Mouse (Mus musculus): ENCODE measurements around the gene Fxr1. TPM values are rescaled to one million over a fixed set of nuclear protein-coding genes. Genes with fewer than 3 reads are reported as not detected.
"Not testable (repeated sequence)": the region's sequence is repeated elsewhere in the genome, so short reads cannot be mapped to it uniquely, and the experiment has no call there.

Fxr1 gene
- polyA plus RNA-seq (2015; fragmentation: Nextera tagmentation; extraction: Ambion mirVana), result 67.4 and 73.1 TPM in 2 replicates

- under 1% methylated on average over 78 of the region's 97 CpGs for WGBS
- Histone ChIP-seq H3K4me1 (ENCODE audit: control insufficient read depth, insufficient read depth, low read length) (peaks cover 23% of the 10 kb centered on the region), H3K27ac (ENCODE audit: low read length) (peak within 1 kb of the TSS; percentile 97), H3K27me3 (ENCODE audit: control insufficient read depth, insufficient read depth, low read length) (no peaks in the 10 kb centered on the region), H3K36me3 (ENCODE audit: control insufficient read depth, insufficient read depth) (no peaks in the 10 kb centered on the region), H3K9ac (ENCODE audit: low read length) (peak within 1 kb of the TSS; percentile 100), H3K4me3 (ENCODE audit: low read length) (peak within 1 kb of the TSS; percentile 70), H3K4me2 (ENCODE audit: low read depth, low read length) (peak within 1 kb of the TSS; percentile 91), H3K9me3 (replicated peaks; ENCODE audit: control insufficient read depth, low read length) (no peaks in the 10 kb centered on the region; the same call in 1 of the 2 replicates)
- ATAC-seq (replicated peaks; ENCODE audit: extremely low read depth, insufficient read depth, low FRiP score), result peak; percentile 98
These were observed at the start of gene Fxr1 for GRCm38 (mm10) chr3:34019540-34020381. TSS of gene Fxr1 (plus strand) at chr3:34019943.

GRCm38 (mm10) chr3:33979395-33979794 is 40.3 kb upstream of the Fxr1 start:
- no peak overlapping the region for H3K9ac ChIP-seq (ENCODE audit: low read length)
- ATAC-seq (replicated peaks; ENCODE audit: extremely low read depth, insufficient read depth, low FRiP score), result no peak
- WGBS, result 57% methylated on average over 6 of the region's 6 CpGs
- peaks cover 3% of the 10 kb centered on the region; the same call in 1 of the 2 replicates for H3K4me1 ChIP-seq (ENCODE audit: control insufficient read depth, insufficient read depth, low read length)
- H3K27me3 ChIP-seq (ENCODE audit: control insufficient read depth, insufficient read depth, low read length), result no peaks in the 10 kb centered on the region
- H3K4me3 ChIP-seq (ENCODE audit: low read length), result no peak overlapping the region
- H3K4me2 ChIP-seq (ENCODE audit: low read depth, low read length), result no peak overlapping the region
- H3K36me3 ChIP-seq (ENCODE audit: control insufficient read depth, insufficient read depth), result no peaks in the 10 kb centered on the region
- H3K27ac ChIP-seq (ENCODE audit: low read length), result no peak overlapping the region
- H3K9me3 ChIP-seq (replicated peaks; ENCODE audit: control insufficient read depth, low read length), result no peaks in the 10 kb centered on the region

GRCm38 (mm10) chr3:33982746-33983145 is 37.0 kb upstream of the Fxr1 start:
- Histone ChIP-seq H3K36me3 (ENCODE audit: control insufficient read depth, insufficient read depth) (no peaks in the 10 kb centered on the region), H3K27me3 (ENCODE audit: control insufficient read depth, insufficient read depth, low read length) (no peaks in the 10 kb centered on the region), H3K27ac (ENCODE audit: low read length) (no peak overlapping the region), H3K4me1 (ENCODE audit: control insufficient read depth, insufficient read depth, low read length) (peaks cover 3% of the 10 kb centered on the region; the same call in 1 of the 2 replicates), H3K4me3 (ENCODE audit: low read length) (no peak overlapping the region), H3K9me3 (replicated peaks; ENCODE audit: control insufficient read depth, low read length) (no peaks in the 10 kb centered on the region), H3K4me2 (ENCODE audit: low read depth, low read length) (no peak overlapping the region), H3K9ac (ENCODE audit: low read length) (no peak overlapping the region)
- ATAC-seq (replicated peaks; ENCODE audit: extremely low read depth, insufficient read depth, low FRiP score), result no peak
- 81% methylated on average over 5 of the region's 5 CpGs for WGBS

- 35% methylated on average over 8 of the region's 8 CpGs for WGBS
- H3K27ac ChIP-seq (ENCODE audit: low read length), result peak overlapping the region; percentile 96
- H3K4me1 ChIP-seq (ENCODE audit: control insufficient read depth, insufficient read depth, low read length), result peaks cover 23% of the 10 kb centered on the region
- ATAC-seq (replicated peaks; ENCODE audit: extremely low read depth, insufficient read depth, low FRiP score), result peak; percentile 97
- H3K4me2 ChIP-seq (ENCODE audit: low read depth, low read length), result peak overlapping the region; percentile 55
- H3K9me3 ChIP-seq (replicated peaks; ENCODE audit: control insufficient read depth, low read length), result no peaks in the 10 kb centered on the region
- no peaks in the 10 kb centered on the region for H3K27me3 ChIP-seq (ENCODE audit: control insufficient read depth, insufficient read depth, low read length)
- no peaks in the 10 kb centered on the region for H3K36me3 ChIP-seq (ENCODE audit: control insufficient read depth, insufficient read depth)
- H3K9ac ChIP-seq (ENCODE audit: low read length), result peak overlapping the region; percentile 68
- H3K4me3 ChIP-seq (ENCODE audit: low read length), result peak overlapping the region; percentile 40
These were observed 30.4 kb upstream of the Fxr1 start for GRCm38 (mm10) chr3:33989302-33989701.

- ATAC-seq (replicated peaks; ENCODE audit: extremely low read depth, insufficient read depth, low FRiP score), result no peak
- Histone ChIP-seq H3K36me3 (ENCODE audit: control insufficient read depth, insufficient read depth) (no peaks in the 10 kb centered on the region), H3K4me1 (ENCODE audit: control insufficient read depth, insufficient read depth, low read length) (peaks cover 26% of the 10 kb centered on the region), H3K9me3 (replicated peaks; ENCODE audit: control insufficient read depth, low read length) (no peaks in the 10 kb centered on the region), H3K27me3 (ENCODE audit: control insufficient read depth, insufficient read depth, low read length) (no peaks in the 10 kb centered on the region), H3K9ac (ENCODE audit: low read length) (0 out of 2 replicates have a peak overlapping the region, but pooled peaks have one; percentile 15), H3K4me3 (ENCODE audit: low read length) (no peak overlapping the region), H3K27ac (ENCODE audit: low read length) (peak overlapping the region; percentile 96), H3K4me2 (ENCODE audit: low read depth, low read length) (no peak overlapping the region)
- 78% methylated on average over 10 of the region's 10 CpGs for WGBS
These were observed 29.3 kb upstream of the Fxr1 start for GRCm38 (mm10) chr3:33990451-33990850.

GRCm38 (mm10) chr3:33990921-33991320 is 28.8 kb upstream of the Fxr1 start:
- Histone ChIP-seq H3K4me2 (ENCODE audit: low read depth, low read length) (no peak overlapping the region; the same call in 1 of the 2 replicates), H3K4me3 (ENCODE audit: low read length) (no peak overlapping the region), H3K27me3 (ENCODE audit: control insufficient read depth, insufficient read depth, low read length) (no peaks in the 10 kb centered on the region), H3K9me3 (replicated peaks; ENCODE audit: control insufficient read depth, low read length) (no peaks in the 10 kb centered on the region), H3K36me3 (ENCODE audit: control insufficient read depth, insufficient read depth) (no peaks in the 10 kb centered on the region), H3K4me1 (ENCODE audit: control insufficient read depth, insufficient read depth, low read length) (peaks cover 26% of the 10 kb centered on the region), H3K9ac (ENCODE audit: low read length) (0 out of 2 replicates have a peak overlapping the region, but pooled peaks have one; percentile 15), H3K27ac (ENCODE audit: low read length) (peak overlapping the region; percentile 96)
- 37% methylated on average over 8 of the region's 8 CpGs for WGBS
- ATAC-seq (replicated peaks; ENCODE audit: extremely low read depth, insufficient read depth, low FRiP score), result no peak

- Histone ChIP-seq H3K4me3 (ENCODE audit: low read length) (no peak overlapping the region), H3K4me1 (ENCODE audit: control insufficient read depth, insufficient read depth, low read length) (peaks cover 26% of the 10 kb centered on the region), H3K9ac (ENCODE audit: low read length) (no peak overlapping the region), H3K9me3 (replicated peaks; ENCODE audit: control insufficient read depth, low read length) (no peaks in the 10 kb centered on the region), H3K4me2 (ENCODE audit: low read depth, low read length) (peak overlapping the region; percentile 26), H3K27me3 (ENCODE audit: control insufficient read depth, insufficient read depth, low read length) (no peaks in the 10 kb centered on the region), H3K36me3 (ENCODE audit: control insufficient read depth, insufficient read depth) (no peaks in the 10 kb centered on the region), H3K27ac (ENCODE audit: low read length) (peak overlapping the region; percentile 87)
- 64% methylated on average over 14 of the region's 14 CpGs for WGBS
- ATAC-seq (replicated peaks; ENCODE audit: extremely low read depth, insufficient read depth, low FRiP score), result no peak
These were observed 26.2 kb upstream of the Fxr1 start for GRCm38 (mm10) chr3:33993421-33994126.

- Histone ChIP-seq H3K9ac (ENCODE audit: low read length) (0 out of 2 replicates have a peak overlapping the region, but pooled peaks have one; percentile 25), H3K27ac (ENCODE audit: low read length) (peak overlapping the region; percentile 87), H3K36me3 (ENCODE audit: control insufficient read depth, insufficient read depth) (no peaks in the 10 kb centered on the region), H3K27me3 (ENCODE audit: control insufficient read depth, insufficient read depth, low read length) (no peaks in the 10 kb centered on the region), H3K4me1 (ENCODE audit: control insufficient read depth, insufficient read depth, low read length) (peaks cover 23% of the 10 kb centered on the region), H3K9me3 (replicated peaks; ENCODE audit: control insufficient read depth, low read length) (no peaks in the 10 kb centered on the region), H3K4me2 (ENCODE audit: low read depth, low read length) (0 out of 2 replicates have a peak overlapping the region, but pooled peaks have one; percentile 13), H3K4me3 (ENCODE audit: low read length) (no peak overlapping the region)
- WGBS, result 41% methylated on average over 3 of the region's 3 CpGs
- ATAC-seq (replicated peaks; ENCODE audit: extremely low read depth, insufficient read depth, low FRiP score), result no peak
These were observed 25.6 kb upstream of the Fxr1 start for GRCm38 (mm10) chr3:33994127-33994488.

GRCm38 (mm10) chr3:34001691-34002090 is 18.1 kb upstream of the Fxr1 start:
- H3K4me3 ChIP-seq (ENCODE audit: low read length); H3K27ac ChIP-seq (ENCODE audit: low read length); H3K9me3 ChIP-seq (replicated peaks; ENCODE audit: control insufficient read depth, low read length); H3K27me3 ChIP-seq (ENCODE audit: control insufficient read depth, insufficient read depth, low read length); H3K4me2 ChIP-seq (ENCODE audit: low read depth, low read length); H3K9ac ChIP-seq (ENCODE audit: low read length); H3K36me3 ChIP-seq (ENCODE audit: control insufficient read depth, insufficient read depth); ATAC-seq (replicated peaks; ENCODE audit: extremely low read depth, insufficient read depth, low FRiP score); H3K4me1 ChIP-seq (ENCODE audit: control insufficient read depth, insufficient read depth, low read length): not testable (repeated sequence)
